Mouse (Mus musculus) spleen, adult 2 months (tissue): ENCODE data around the gene Iqcf4.
"Not testable (repeated sequence)": the region's sequence is repeated elsewhere in the genome, so short reads cannot be mapped to it uniquely, and the experiment has no call there.

ENCODE experiments used
- CTCF ChIP-seq: fragments of 200-500 bp; IDR thresholded peaks from 2 replicates; pipeline ENCODE4 v1.5.1; 2011; ENCODE audit warnings: mild to moderate bottlenecking, inconsistent platforms; ENCODE audit not compliant: insufficient read depth, insufficient read length, insufficient replicate concordance; ENCODE audit errors: extremely low read depth
- POLR2A ChIP-seq: fragments of 200-500 bp; IDR thresholded peaks from 2 replicates; pipeline ENCODE4 v1.6.1; 2011; ENCODE audit warnings: low read depth, low read length, inconsistent platforms

DNA sequence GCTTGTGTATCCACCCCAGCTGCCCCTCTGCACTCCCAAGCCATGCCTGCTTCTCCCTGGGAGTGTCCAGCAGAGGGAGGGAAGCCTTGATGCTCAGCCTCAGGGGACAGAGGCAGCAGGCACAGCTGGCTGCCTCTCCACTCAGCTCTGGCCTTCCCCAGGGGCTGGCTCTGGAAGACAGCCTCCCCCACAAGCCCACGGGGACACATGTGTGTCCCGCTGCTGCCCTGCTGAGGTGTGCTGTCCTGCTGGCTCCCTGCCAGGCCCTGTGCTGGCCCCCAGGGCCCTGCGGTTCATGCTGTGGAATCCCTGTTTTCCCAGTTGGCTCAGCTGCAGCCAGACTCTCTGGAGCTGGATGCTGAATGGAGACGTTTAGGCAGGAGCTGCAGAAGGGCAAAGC is 24.6 kb upstream of the Iqcf4 start:
- TF ChIP-seq POLR2A, CTCF: not testable (repeated sequence)
